Mouse (Mus musculus) liver, postnatal 0 days (tissue): Measurements from ENCODE around the gene Efcab11. TPM values are rescaled to one million over a fixed set of nuclear protein-coding genes. Genes with fewer than 3 reads are reported as not detected.

Source experiments
- ATAC-seq: fragments of 200-750 bp; cut with Nextera tagmentation; 2 replicates; pipeline ENCODE4 v1.8.0; 2017; ENCODE audit warnings: mild to moderate bottlenecking, moderate library complexity
- DNase-seq: peaks from one replicate; pipeline ENCODE4 v3.0.0-alpha.2; 2016
- H3K27ac ChIP-seq: fragments of 300-500 bp; sonication (generic); 2 replicates; pipeline ENCODE4 v1.5.1; 2014; ENCODE audit warnings: antibody characterized with exemption, moderate library complexity, mild to moderate bottlenecking, low read depth
- H3K27me3 ChIP-seq: fragments of 300-500 bp; sonication (generic); 2 replicates; pipeline ENCODE4 v1.6.1; 2014; ENCODE audit warnings: low read length, control low read depth, mixed read lengths; ENCODE audit not compliant: insufficient read depth
- H3K36me3 ChIP-seq: fragments of 300-500 bp; sonication (generic); replicated peaks from 2 replicates; pipeline ENCODE4 v1.6.1; 2014; ENCODE audit warnings: mild to moderate bottlenecking, control low read depth, low read length, moderate library complexity, mixed read lengths; ENCODE audit not compliant: insufficient read depth
- H3K4me1 ChIP-seq: fragments of 300-500 bp; sonication (generic); 2 replicates; pipeline ENCODE4 v1.6.1; 2014; ENCODE audit warnings: antibody characterized with exemption, mild to moderate bottlenecking, control low read depth; ENCODE audit not compliant: insufficient read depth
- H3K4me2 ChIP-seq: fragments of 300-500 bp; sonication (generic); 2 replicates; pipeline ENCODE4 v1.6.1; 2014; ENCODE audit warnings: low read depth, mild to moderate bottlenecking, low read length, moderate library complexity, mixed read lengths
- H3K4me3 ChIP-seq: fragments of 300-500 bp; sonication (generic); 2 replicates; pipeline ENCODE4 v1.5.1; 2014; ENCODE audit warnings: low read depth, low read length
- H3K9ac ChIP-seq: fragments of 300-500 bp; sonication (generic); replicated peaks from 2 replicates; pipeline ENCODE4 v1.6.1; 2014; ENCODE audit warnings: mild to moderate bottlenecking, moderate library complexity
- H3K9me3 ChIP-seq: fragments of 300-500 bp; sonication (generic); 2 replicates; pipeline ENCODE4 v1.6.1; 2016; ENCODE audit warnings: mild to moderate bottlenecking, control low read depth, low read length, mixed read lengths
- CTCF ChIP-seq: sonication (generic); IDR thresholded peaks from 2 replicates; pipeline ENCODE4 v1.5.1; 2016; ENCODE audit warnings: antibody characterized with exemption, low read depth
- EP300 ChIP-seq: IDR thresholded peaks from 2 replicates; pipeline ENCODE4 v1.6.1; 2016; ENCODE audit warnings: antibody characterized with exemption, low read depth, mild to moderate bottlenecking
- WGBS: fragments of 180-500 bp; shearing (Covaris S2); extraction: QIAGEN DNeasy Blood & Tissue Kit; methylation state at CpG from one replicate; pipeline ENCODE4 v1.1.7; 2014; ENCODE audit not compliant: insufficient replicate concordance; 5-methylcytosine and 5-hydroxymethylcytosine counted together
- polyA plus RNA-seq: library from polyadenylated mRNA; unstranded; fragments of >200 nt; fragmentation: Nextera tagmentation; extraction: Ambion mirVana; gene quantifications from 2 replicates; pipeline ENCODE4 v1.2.1, GENCODE M21; 2015

The Efcab11 gene
- polyA plus RNA-seq, 1 experiment from 2014 or later, result 3.3 TPM

DNA sequence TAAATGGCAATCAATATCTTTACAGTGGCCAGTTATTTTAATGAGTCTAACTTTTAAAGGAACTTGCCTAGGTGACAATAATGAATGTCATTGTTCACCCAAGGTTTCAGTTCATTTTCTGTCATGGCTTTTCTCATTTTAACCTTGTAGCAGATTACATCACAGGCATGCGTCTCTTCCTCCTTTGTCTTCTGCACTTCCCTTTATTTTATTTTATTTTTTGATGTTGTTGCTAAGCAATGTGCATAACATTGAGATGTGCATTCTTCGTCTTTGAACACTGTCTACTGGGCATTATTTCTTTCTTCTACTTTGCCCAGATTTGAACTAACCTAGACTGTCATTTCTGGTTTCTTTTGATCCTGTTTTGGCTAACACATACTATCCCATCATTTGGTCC is 88.3 kb downstream of the Efcab11 start:
- H3K4me2 ChIP-seq, result no peak overlapping the region
- H3K27me3 ChIP-seq, result no peaks in the 10 kb centered on the region
- no peaks in the 10 kb centered on the region for H3K36me3 ChIP-seq
- DNase-seq, result no peak
- no peak for ATAC-seq
- WGBS, result 55% methylated on average over 2 of the region's 2 CpGs
- no peak overlapping the region for H3K27ac ChIP-seq
- no peak overlapping the region for H3K9ac ChIP-seq
- no peak for TF ChIP-seq CTCF
- no peak for TF ChIP-seq EP300
- H3K9me3 ChIP-seq, result no peaks in the 10 kb centered on the region
- H3K4me3 ChIP-seq, result no peak overlapping the region
- no peaks in the 10 kb centered on the region for H3K4me1 ChIP-seq

DNA sequence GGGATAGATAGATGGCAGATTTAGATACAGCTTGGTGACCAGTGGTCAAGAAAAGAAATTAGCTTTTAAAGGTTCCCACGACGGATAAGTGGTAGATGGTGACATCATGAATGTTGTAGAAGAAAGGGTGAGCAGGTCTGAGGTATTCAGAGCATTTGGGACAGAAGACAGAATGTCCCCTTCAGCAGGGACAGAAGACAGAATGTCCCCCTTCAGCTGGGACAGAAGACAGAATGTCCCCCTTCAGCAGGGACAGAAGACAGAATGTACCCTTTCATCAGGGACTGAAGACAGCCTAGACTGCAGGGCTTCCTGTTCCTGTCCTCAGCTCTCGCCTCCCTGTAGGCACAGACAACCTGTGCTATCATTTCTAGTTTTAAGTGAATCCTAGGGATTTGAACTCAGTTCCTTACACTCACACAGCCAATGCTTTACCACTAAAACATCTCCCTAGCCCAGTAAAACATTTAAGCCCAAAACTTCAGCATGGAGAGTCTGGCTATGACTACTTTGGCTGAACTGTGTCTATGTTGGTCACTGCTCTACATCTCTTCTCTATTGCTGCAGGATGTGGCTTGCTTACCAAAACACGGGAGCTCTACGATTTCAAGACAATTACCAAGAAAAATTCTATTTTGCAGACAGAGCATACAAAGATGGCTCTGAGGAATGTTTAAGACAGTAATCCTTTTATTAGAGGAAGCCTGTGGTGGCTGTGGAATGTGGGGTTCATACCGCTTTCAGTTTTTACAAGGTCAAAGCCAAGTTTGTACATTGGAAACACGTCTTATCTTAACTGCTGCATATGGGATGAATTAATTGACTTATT is 89.2 kb downstream of the Efcab11 start:
- no peak overlapping the region for H3K4me3 ChIP-seq
- no peak overlapping the region for H3K4me2 ChIP-seq
- H3K27ac ChIP-seq, result no peak overlapping the region
- no peaks in the 10 kb centered on the region for H3K4me1 ChIP-seq
- TF ChIP-seq EP300 (peak; percentile 85), CTCF (no peak)
- no peaks in the 10 kb centered on the region for H3K36me3 ChIP-seq
- H3K9ac ChIP-seq, result no peak overlapping the region
- 72% methylated on average over 7 of the region's 7 CpGs for WGBS
- no peaks in the 10 kb centered on the region for H3K27me3 ChIP-seq
- DNase-seq (no peak), ATAC-seq (no peak)
- no peaks in the 10 kb centered on the region for H3K9me3 ChIP-seq

DNA sequence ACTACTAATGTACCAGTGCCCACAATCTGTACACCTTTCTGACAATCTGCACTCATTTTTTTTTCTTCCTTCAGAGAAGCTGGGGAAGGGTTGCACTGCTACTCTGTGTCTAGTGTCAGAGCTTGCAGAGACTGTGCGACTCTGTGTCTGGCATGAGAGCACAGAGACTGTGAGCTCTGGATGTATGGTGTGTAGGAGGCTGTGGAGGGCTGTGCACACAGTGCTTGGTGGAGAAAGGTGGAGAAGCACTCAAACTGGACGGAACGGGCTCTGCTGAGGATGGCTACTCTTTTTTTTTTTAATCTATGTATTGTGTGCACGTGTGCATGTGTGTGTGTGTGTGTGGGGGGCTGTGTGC is 90.1 kb downstream of the Efcab11 start:
- no peak for TF ChIP-seq EP300
- no peaks in the 10 kb centered on the region for H3K9me3 ChIP-seq
- no peaks in the 10 kb centered on the region for H3K36me3 ChIP-seq
- WGBS, result 73% methylated on average over 4 of the region's 4 CpGs
- H3K4me3 ChIP-seq, result no peak overlapping the region
- H3K4me2 ChIP-seq, result no peak overlapping the region
- DNase-seq, result no peak
- no peak for ATAC-seq
- no peaks in the 10 kb centered on the region for H3K27me3 ChIP-seq
- no peak overlapping the region for H3K27ac ChIP-seq
- no peaks in the 10 kb centered on the region for H3K4me1 ChIP-seq
- no peak overlapping the region for H3K9ac ChIP-seq

DNA sequence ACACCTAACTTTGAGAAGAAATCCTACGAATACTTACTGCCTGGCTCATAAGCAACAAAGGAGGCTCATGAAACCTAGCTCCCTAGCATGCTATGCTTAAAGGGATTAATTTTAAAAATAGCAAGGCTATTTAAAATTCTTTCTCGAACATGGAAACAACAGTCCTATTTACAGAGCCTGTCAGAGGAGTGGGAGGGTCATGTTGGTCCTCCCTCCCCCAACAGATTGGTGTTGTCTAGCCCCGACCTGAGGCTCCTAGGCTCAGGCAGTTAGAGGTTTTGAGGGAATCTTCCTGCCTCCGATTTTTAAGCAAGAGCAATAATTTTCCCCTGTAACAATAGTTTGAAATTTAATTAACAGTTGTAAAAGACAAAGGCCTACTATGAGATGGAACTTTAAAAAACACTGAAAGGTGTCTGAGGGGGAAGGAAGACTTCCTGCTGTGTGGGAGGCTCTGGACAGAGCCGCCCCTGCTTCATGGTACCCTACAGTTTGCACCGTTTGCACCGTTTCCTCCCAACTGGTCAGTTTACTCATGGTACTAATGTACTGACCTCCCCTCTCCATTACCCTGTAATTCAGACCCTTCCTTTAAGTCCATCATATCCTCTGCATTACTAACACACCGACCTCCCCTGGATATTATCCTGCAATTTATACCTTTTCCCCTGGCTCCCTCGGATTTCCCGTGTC is 90.6 kb downstream of the Efcab11 start:
- DNase-seq, result no peak
- 63% methylated on average over 10 of the region's 10 CpGs for WGBS

DNA sequence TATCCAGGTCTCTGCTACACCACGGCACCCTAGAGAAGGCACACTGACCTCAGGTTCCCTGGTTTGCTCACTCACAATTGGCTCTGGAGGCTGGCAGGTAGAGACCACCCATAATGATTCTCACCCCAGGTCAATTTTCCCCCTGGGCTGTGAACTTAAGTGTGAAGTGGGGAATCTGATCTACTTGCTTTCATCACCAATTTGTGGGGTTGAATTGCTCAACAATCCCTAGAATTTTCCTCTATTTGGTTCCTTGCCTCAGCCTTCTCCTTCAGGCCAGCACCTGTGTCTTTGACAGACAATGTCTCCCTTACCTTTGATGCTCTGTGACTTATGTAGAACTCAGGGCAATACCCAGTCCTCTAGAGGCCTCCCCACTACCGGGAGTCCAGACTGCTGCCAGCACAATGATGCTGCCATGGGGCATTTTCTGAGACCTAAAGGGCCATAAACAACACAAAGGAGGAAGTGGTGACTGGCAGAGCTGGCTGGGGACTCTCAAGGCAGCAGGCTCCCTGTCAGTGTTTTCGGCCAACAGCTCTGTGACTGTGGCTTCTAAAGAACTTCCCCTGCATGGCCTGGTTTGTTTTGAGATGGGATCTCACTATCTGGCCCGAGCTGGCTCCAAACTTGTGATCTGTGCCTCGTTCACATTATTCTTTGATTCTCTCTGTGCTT is 94.8 kb downstream of the Efcab11 start:
- 44% methylated on average over 5 of the region's 5 CpGs for WGBS
- H3K27me3 ChIP-seq, result no peaks in the 10 kb centered on the region
- peak; percentile 33 for DNase-seq

More for the DNA sequence above, 90.6 kb downstream of the Efcab11 start:
- Histone ChIP-seq H3K4me3 (no peak overlapping the region), H3K27me3 (no peaks in the 10 kb centered on the region), H3K4me2 (no peak overlapping the region), H3K27ac (no peak overlapping the region), H3K4me1 (no peaks in the 10 kb centered on the region), H3K36me3 (no peaks in the 10 kb centered on the region), H3K9ac (no peak overlapping the region), H3K9me3 (no peaks in the 10 kb centered on the region)
- no peak for ATAC-seq
- no peak for TF ChIP-seq EP300
- TF ChIP-seq CTCF, result no peak

GRCm38 (mm10) chr12:99781774-99782173 is 102.5 kb downstream of the Efcab11 start:
- no peak for ATAC-seq
- H3K4me3 ChIP-seq, result no peak overlapping the region

More for the DNA sequence above, 94.8 kb downstream of the Efcab11 start:
- TF ChIP-seq CTCF (no peak), EP300 (no peak)
- no peak overlapping the region for H3K4me3 ChIP-seq
- H3K9ac ChIP-seq, result no peak overlapping the region
- H3K9me3 ChIP-seq, result no peaks in the 10 kb centered on the region
- H3K4me2 ChIP-seq, result no peak overlapping the region
- ATAC-seq, result peak; percentile 27; the same call in 1 of the 2 replicates
- no peaks in the 10 kb centered on the region for H3K36me3 ChIP-seq
- peak overlapping the region; percentile 9; the same call in 1 of the 2 replicates for H3K27ac ChIP-seq
- no peaks in the 10 kb centered on the region for H3K4me1 ChIP-seq

More at GRCm38 (mm10) chr12:99781774-99782173, 102.5 kb downstream of the Efcab11 start:
- no peak for TF ChIP-seq EP300
- no peak for TF ChIP-seq CTCF
- Histone ChIP-seq H3K27me3 (no peaks in the 10 kb centered on the region), H3K9ac (no peak overlapping the region), H3K4me2 (no peak overlapping the region), H3K36me3 (no peaks in the 10 kb centered on the region), H3K27ac (no peak overlapping the region), H3K4me1 (no peaks in the 10 kb centered on the region), H3K9me3 (no peaks in the 10 kb centered on the region)
- WGBS, result 88% methylated on average over 5 of the region's 5 CpGs
- no peak for DNase-seq
